Mouse (Mus musculus) forebrain, embryonic 13.5 days (tissue): Measurements from ENCODE around the gene Ptprn2. TPM values are rescaled to one million over a fixed set of nuclear protein-coding genes. Genes with fewer than 3 reads are reported as not detected.

ENCODE experiments used
- ATAC-seq: fragments of 200-750 bp; cut with Nextera tagmentation; 2 replicates; pipeline ENCODE4 v1.8.0; 2017
- H3K27ac ChIP-seq: fragments of 300-500 bp; sonication (generic); 2 replicates; pipeline ENCODE4 v1.5.1; 2015; ENCODE audit warnings: inconsistent platforms, mild to moderate bottlenecking, moderate library complexity
- H3K27me3 ChIP-seq: fragments of 300-500 bp; sonication (generic); 2 replicates; pipeline ENCODE4 v1.6.1; 2015; ENCODE audit warnings: mild to moderate bottlenecking, inconsistent platforms
- H3K36me3 ChIP-seq: fragments of 300-500 bp; sonication (generic); 2 replicates; pipeline ENCODE4 v1.6.1; 2015; ENCODE audit warnings: mild to moderate bottlenecking, inconsistent platforms; ENCODE audit not compliant: poor library complexity, severe bottlenecking
- H3K4me1 ChIP-seq: fragments of 300-500 bp; sonication (generic); 2 replicates; pipeline ENCODE4 v1.6.1; 2015; ENCODE audit warnings: inconsistent platforms
- H3K4me2 ChIP-seq: fragments of 300-500 bp; sonication (generic); 2 replicates; pipeline ENCODE4 v1.6.1; 2015; ENCODE audit warnings: inconsistent platforms, mild to moderate bottlenecking, moderate library complexity
- H3K4me3 ChIP-seq: fragments of 300-500 bp; sonication (generic); 2 replicates; pipeline ENCODE4 v1.5.1; 2015; ENCODE audit warnings: mild to moderate bottlenecking, inconsistent platforms
- H3K9ac ChIP-seq: fragments of 300-500 bp; sonication (generic); 2 replicates; pipeline ENCODE4 v1.6.1; 2015; ENCODE audit warnings: mild to moderate bottlenecking, inconsistent platforms
- H3K9me3 ChIP-seq: fragments of 300-500 bp; sonication (generic); replicated peaks from 2 replicates; pipeline ENCODE4 v1.6.1; 2016; ENCODE audit warnings: inconsistent platforms
- WGBS: fragments of 180-500 bp; shearing (Covaris S2); methylation state at CpG from one replicate; pipeline ENCODE4 v1.1.7; 2015; 5-methylcytosine and 5-hydroxymethylcytosine counted together
- polyA plus RNA-seq: library from polyadenylated mRNA; unstranded; fragments of >200 nt; fragmentation: Nextera tagmentation; extraction: Ambion mirVana; gene quantifications from 2 replicates; pipeline ENCODE4 v1.2.1, GENCODE M21; 2015

Ptprn2 gene
- polyA plus RNA-seq, 1 experiment from 2014 or later, result 6.6 TPM

DNA sequence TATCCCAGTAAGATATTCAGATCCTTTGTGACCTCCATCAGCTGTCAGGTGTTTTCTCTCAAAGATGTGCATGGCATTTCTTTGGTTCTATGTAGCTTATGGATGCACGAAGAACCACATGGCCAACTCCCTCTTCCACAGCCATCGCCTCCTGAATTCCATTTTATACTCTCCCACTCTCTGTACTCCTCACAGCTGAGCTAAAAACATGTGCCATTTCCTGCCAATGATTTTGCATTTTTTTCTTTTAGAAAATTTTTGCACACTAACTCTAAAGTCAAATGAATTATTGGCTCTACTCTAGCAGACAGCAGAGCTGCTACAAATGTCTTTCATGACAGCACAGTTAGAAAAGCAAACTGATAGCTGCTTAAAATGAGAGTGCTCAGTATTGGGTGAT lies 320.6 kb downstream of the Ptprn2 start:
- H3K27ac ChIP-seq, result no peak overlapping the region
- WGBS, result 97% methylated on average over 2 of the region's 2 CpGs
- H3K4me3 ChIP-seq, result no peak overlapping the region
- H3K4me2 ChIP-seq, result no peak overlapping the region
- H3K4me1 ChIP-seq, result no peaks in the 10 kb centered on the region
- no peak; the same call in 1 of the 2 replicates for ATAC-seq
- no peaks in the 10 kb centered on the region for H3K36me3 ChIP-seq
- H3K27me3 ChIP-seq, result no peaks in the 10 kb centered on the region
- H3K9ac ChIP-seq, result no peak overlapping the region
- H3K9me3 ChIP-seq, result no peaks in the 10 kb centered on the region

DNA sequence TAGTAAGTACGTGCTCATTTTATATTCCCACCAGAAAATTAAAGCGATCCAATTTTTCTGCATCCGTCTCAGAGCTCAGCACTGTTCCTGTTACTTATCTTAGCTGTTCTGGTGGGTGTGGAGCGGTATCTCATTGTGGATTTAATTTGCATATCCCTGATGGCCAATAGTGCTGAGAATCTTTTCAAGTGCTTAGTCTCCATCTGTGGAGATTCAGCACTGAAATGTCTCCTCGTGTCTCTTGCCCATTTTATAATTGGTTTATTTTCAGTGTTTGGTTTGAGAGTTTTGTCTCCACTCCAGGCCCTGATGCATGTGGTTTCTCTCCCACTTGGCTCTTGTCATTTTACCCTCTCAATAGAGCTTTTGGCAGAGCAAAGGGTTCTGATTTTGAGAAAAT lies 327.5 kb downstream of the Ptprn2 start:
- Histone ChIP-seq H3K4me1 (no peaks in the 10 kb centered on the region), H3K27ac (no peak overlapping the region), H3K27me3 (no peaks in the 10 kb centered on the region), H3K9me3 (no peaks in the 10 kb centered on the region), H3K36me3 (no peaks in the 10 kb centered on the region), H3K9ac (no peak overlapping the region), H3K4me3 (no peak overlapping the region), H3K4me2 (no peak overlapping the region)
- ATAC-seq, result 0 out of 2 replicates have a peak, but pooled peaks have one; percentile 38
- WGBS, result 83% methylated on average over 5 of the region's 5 CpGs

DNA sequence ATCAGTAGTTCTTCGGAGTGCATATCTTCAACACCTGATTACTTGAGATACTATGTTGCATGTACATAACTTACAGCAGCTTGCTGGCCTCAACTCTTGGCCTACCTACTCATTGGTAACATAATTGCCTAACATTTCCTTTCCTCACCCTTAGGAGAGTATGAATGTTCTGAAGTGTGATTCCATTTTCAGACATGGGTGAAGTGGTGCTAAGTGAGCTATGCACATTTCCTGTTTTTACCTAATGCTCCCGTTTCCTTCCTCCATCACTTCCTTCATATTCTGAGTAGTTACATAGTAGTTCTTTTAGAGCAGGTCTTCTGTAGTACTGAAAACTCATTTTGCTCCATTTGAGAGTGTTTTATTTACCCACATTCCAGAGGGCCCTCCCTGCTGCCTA lies 334.3 kb downstream of the Ptprn2 start:
- no peaks in the 10 kb centered on the region for H3K9me3 ChIP-seq
- H3K4me3 ChIP-seq, result no peak overlapping the region
- peaks cover 6% of the 10 kb centered on the region; the same call in 1 of the 2 replicates for H3K4me1 ChIP-seq
- H3K36me3 ChIP-seq, result no peaks in the 10 kb centered on the region
- H3K4me2 ChIP-seq, result no peak overlapping the region
- no peak overlapping the region for H3K27ac ChIP-seq
- H3K9ac ChIP-seq, result no peak overlapping the region
- ATAC-seq, result no peak
- WGBS, result 93% methylated on average over 2 of the region's 2 CpGs
- no peaks in the 10 kb centered on the region for H3K27me3 ChIP-seq

DNA sequence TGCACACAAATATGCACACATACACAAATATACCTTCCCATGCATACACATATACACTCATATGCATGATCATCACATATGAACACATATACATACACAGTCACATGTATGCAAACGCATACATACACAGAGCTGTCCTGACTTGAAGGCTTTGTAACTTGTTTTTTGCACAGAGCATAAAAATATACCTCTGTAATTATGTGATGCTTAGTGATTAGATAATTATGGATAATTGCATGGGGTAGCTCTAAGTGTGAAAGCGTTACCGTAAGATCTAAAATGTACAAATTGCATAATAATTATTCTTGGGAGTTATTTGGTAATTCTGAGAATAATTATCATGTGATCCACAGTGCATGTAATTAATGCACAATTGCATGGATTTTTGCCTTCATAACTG lies 337.8 kb downstream of the Ptprn2 start:
- peak; percentile 59 for ATAC-seq
- H3K36me3 ChIP-seq, result no peaks in the 10 kb centered on the region
- H3K9ac ChIP-seq, result no peak overlapping the region
- H3K9me3 ChIP-seq, result no peaks in the 10 kb centered on the region
- WGBS, result 66% methylated on average over 3 of the region's 3 CpGs
- H3K4me3 ChIP-seq, result no peak overlapping the region
- H3K27ac ChIP-seq, result no peak overlapping the region
- peaks cover 6% of the 10 kb centered on the region; the same call in 1 of the 2 replicates for H3K4me1 ChIP-seq
- H3K4me2 ChIP-seq, result no peak overlapping the region
- H3K27me3 ChIP-seq, result no peaks in the 10 kb centered on the region

DNA sequence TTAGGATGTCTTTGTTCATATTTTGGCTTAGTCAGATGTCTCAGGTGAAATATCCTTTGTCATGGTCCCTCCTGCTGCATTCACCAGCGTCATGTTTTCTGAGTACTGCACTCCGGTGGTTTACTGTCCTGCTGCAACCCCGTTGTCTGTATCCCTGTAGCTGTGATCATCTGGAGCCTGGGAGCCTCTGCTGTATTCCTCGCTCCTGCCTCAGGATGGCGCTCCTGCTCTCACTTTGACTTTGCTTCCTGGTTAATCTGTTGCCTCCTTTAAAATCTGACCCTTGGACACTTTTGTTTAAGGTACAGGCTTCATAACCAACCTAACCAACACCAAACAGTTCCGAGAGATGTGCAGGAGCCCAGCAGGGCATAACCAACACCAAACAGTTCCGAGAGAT lies 342.2 kb downstream of the Ptprn2 start:
- Histone ChIP-seq H3K27me3 (no peaks in the 10 kb centered on the region), H3K4me2 (no peak overlapping the region), H3K4me3 (no peak overlapping the region), H3K9me3 (no peaks in the 10 kb centered on the region), H3K36me3 (no peaks in the 10 kb centered on the region), H3K9ac (no peak overlapping the region), H3K27ac (no peak overlapping the region), H3K4me1 (peaks cover 6% of the 10 kb centered on the region; the same call in 1 of the 2 replicates)
- ATAC-seq, result no peak
- WGBS, result 44% methylated on average over 7 of the region's 7 CpGs

DNA sequence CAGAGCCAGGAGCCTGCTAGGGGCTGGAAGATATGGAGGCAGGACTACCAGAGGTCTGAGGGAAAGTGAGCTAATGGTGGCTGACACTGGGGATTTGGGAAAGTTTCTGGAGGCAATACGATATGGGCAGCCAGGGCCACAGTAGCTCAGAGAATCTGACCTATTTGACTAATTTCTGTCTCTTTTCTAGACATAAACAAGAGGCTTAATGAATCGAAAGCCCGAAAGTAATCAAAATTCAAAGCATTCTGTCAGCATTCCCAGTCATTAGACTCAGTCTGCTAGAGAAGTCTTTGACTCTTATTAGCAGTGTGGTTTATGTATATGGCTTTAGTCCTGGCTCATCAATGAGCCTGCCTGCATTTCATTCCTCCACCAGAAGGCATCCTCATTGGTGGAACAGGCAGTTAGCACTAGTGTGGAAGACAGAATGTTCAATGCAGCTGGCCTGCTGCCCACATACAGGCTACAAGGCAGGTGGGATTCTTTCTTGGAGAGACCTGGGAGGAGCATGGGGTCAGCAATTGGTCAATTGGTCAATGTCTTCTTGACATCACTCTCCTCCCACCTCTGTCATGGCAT lies 353.2 kb downstream of the Ptprn2 start:
- Histone ChIP-seq H3K4me2 (no peak overlapping the region), H3K36me3 (no peaks in the 10 kb centered on the region), H3K9ac (no peak overlapping the region), H3K27ac (no peak overlapping the region), H3K4me3 (no peak overlapping the region), H3K4me1 (peaks cover 12% of the 10 kb centered on the region), H3K9me3 (no peaks in the 10 kb centered on the region), H3K27me3 (no peaks in the 10 kb centered on the region)
- no peak for ATAC-seq
- WGBS, result 73% methylated on average over 3 of the region's 3 CpGs

DNA sequence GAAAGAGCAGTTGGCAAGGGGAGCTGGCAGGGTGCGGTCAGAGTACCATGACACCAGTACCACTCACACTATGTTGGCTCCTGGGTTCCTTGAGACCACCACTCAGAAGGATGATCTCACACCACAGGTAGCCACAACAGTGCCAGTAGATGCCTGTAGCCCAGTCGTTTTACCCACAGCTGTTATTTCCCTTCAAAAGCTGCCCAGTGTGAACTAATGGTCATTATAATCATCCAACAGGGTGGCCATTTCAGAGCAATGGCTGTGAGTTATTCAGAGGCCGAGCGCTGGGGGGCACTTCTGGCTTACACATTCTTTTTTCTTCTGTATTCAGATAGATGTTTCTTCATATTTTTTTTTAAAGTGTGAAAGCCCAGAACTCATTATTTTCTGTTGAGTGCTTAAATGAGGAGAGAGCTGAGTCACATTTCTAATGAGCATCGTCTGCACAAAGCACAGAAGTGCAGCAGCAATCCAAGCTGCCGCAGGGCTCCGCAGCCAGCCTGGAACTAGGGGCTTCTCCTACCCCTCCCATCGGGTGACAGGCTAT lies 357.3 kb downstream of the Ptprn2 start:
- Histone ChIP-seq H3K36me3 (no peaks in the 10 kb centered on the region), H3K9me3 (no peaks in the 10 kb centered on the region), H3K9ac (no peak overlapping the region), H3K4me3 (no peak overlapping the region), H3K27me3 (no peaks in the 10 kb centered on the region), H3K4me1 (peaks cover 15% of the 10 kb centered on the region), H3K27ac (no peak overlapping the region; the same call in 1 of the 2 replicates), H3K4me2 (no peak overlapping the region)
- ATAC-seq, result peak; percentile 88
- WGBS, result 18% methylated on average over 8 of the region's 8 CpGs

DNA sequence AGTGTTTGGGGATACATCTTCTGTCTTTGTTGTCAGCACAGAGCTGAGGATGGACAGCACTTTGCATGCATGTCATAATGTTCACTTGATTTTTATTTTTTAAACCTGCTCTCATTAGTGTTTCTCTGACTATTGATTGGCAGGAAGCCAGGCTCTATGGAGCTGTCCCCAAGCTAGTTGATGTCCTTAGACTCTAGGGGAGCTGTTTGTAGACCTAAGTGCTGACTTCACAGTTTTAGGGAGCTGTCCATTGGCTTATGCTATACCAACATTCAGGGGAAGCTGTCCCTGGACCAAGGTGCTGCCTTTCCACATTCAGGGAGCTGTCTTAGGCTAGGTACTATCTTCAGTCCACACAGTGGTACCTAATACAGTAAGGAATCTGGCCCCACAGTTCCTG lies 360.7 kb downstream of the Ptprn2 start:
- Histone ChIP-seq H3K4me1 (peaks cover 15% of the 10 kb centered on the region), H3K4me2 (no peak overlapping the region), H3K9me3 (no peaks in the 10 kb centered on the region), H3K36me3 (no peaks in the 10 kb centered on the region), H3K27ac (no peak overlapping the region), H3K4me3 (no peak overlapping the region), H3K9ac (no peak overlapping the region), H3K27me3 (no peaks in the 10 kb centered on the region)
- no peak for ATAC-seq

DNA sequence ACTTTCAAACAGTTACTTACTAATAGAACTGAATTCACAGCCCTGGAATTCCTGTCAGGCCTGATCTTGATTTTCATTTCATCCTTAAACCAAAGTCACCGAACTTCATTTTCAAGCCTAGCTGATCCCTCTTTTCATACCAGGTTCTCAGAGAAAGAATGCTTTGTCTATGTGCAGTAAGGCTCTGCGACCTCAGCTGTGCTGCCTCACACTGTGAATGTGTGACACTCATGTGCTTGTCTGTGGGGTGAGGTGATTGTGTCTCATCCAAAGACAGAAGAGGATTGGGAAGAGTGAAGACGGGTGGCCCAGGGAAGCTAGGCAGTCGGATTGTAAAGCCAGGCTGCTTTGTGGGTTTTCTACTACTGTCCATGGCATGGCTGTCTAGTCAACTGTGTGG lies 361.5 kb downstream of the Ptprn2 start:
- WGBS, result 32% methylated on average over 4 of the region's 4 CpGs
- H3K9me3 ChIP-seq, result no peaks in the 10 kb centered on the region
- no peaks in the 10 kb centered on the region for H3K27me3 ChIP-seq
- peaks cover 15% of the 10 kb centered on the region for H3K4me1 ChIP-seq
- no peak for ATAC-seq
- no peak overlapping the region for H3K4me2 ChIP-seq
- no peak overlapping the region for H3K9ac ChIP-seq
- no peak overlapping the region for H3K4me3 ChIP-seq
- no peak overlapping the region for H3K27ac ChIP-seq
- H3K36me3 ChIP-seq, result no peaks in the 10 kb centered on the region

DNA sequence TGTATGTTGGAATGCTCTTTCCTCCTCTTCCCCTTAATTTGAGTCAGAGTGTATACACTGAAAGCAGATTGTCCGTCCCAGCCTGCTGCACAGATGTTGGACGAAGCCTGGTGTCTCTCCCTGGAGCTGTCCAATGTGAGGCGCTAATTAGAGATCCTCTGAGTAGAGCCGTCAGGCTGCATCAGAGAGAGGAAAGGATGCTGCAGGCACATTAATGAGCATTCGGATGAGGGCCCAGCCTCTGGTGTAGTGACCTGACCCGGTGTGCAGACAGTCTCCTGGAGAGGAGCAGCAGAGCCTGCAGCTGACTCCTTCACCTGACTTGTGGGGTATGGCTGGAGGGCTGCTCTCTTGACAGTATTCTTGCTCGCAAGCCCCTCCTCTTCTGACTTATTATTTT lies 370.8 kb downstream of the Ptprn2 start:
- Histone ChIP-seq H3K4me2 (no peak overlapping the region), H3K27me3 (no peaks in the 10 kb centered on the region), H3K4me1 (peaks cover 7% of the 10 kb centered on the region), H3K27ac (no peak overlapping the region), H3K9me3 (no peaks in the 10 kb centered on the region), H3K36me3 (no peaks in the 10 kb centered on the region), H3K9ac (no peak overlapping the region), H3K4me3 (no peak overlapping the region)
- WGBS, result 50% methylated on average over 7 of the region's 7 CpGs
- peak; percentile 58; the same call in 1 of the 2 replicates for ATAC-seq

DNA sequence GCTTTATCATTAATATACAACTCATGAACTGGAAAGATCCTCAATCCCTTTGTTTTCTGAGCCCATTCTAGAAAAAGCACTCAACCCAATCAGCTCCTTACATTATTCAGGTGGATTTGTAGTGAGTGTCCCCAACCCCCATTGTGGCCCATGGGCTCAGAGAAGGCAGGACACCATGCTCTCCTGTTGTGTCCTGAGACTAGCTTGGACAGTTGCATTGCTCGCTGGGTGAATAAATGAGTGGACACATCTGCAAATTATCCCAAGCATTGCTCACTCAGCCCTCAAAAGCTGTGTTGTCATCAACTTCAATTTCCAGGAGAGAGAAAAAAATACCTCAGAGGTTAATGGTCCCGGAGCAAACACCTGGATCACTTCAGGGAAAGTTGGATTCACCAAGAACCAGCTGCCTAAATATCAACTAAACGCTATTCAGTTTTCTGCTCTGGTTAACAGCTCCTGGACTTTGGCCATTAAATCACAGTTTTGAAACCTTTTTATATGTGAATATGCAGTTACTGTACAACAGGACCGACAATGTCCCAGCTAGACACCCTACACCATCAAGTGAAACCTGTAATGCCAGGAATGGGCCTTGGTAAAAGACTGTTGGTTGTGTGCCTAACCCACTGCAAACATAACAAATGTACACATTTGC lies 376.0 kb downstream of the Ptprn2 start:
- no peak for ATAC-seq
- H3K4me2 ChIP-seq, result no peak overlapping the region
- WGBS, result 93% methylated on average over 4 of the region's 4 CpGs
- H3K4me3 ChIP-seq, result no peak overlapping the region
- H3K27ac ChIP-seq, result no peak overlapping the region
- no peaks in the 10 kb centered on the region for H3K27me3 ChIP-seq
- H3K36me3 ChIP-seq, result no peaks in the 10 kb centered on the region
- H3K9ac ChIP-seq, result no peak overlapping the region
- H3K4me1 ChIP-seq, result peaks cover under 1% of the 10 kb centered on the region
- no peaks in the 10 kb centered on the region for H3K9me3 ChIP-seq

DNA sequence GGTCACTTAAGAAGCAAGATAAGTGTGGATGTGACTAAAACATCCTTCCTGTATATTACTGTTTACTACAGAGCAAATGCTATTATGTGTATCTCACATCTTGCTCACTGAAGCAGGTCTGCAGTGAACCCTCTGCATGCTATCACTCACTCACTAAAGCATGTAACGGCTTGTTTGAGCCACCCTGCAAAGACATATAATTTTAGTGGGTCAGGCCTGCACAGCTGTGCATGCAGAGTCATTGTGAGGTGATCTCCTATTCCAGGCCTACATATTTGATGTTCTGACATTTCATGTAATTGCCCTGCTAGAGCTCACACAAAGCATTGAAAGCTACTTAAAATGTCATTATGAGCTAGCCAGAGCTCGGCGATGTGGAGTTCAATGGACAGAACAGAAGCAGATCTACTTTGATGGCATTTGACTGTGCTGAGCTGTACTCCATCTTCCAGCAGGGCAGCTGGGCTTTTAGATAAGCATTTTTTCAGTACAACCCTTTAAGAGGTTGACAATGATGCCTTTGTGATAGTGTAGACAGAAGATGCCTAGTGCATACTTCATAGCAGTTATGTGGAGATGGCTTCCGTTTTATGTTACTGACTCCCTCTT lies 377.9 kb downstream of the Ptprn2 start:
- ATAC-seq, result peak; percentile 57; the same call in 1 of the 2 replicates
- WGBS, result 62% methylated on average over 4 of the region's 4 CpGs

More for the DNA sequence above, 377.9 kb downstream of the Ptprn2 start:
- Histone ChIP-seq H3K36me3 (no peaks in the 10 kb centered on the region), H3K9ac (no peak overlapping the region), H3K4me3 (no peak overlapping the region), H3K4me1 (no peaks in the 10 kb centered on the region), H3K4me2 (no peak overlapping the region), H3K27me3 (no peaks in the 10 kb centered on the region), H3K9me3 (no peaks in the 10 kb centered on the region), H3K27ac (no peak overlapping the region)
